Mouse (Mus musculus): ENCODE results near the gene Mgst3. TPM values are rescaled to one million over a fixed set of nuclear protein-coding genes. Genes with fewer than 3 reads are reported as not detected.
A peak's percentile ranks its signal among the peaks of the same experiment; 100 is the strongest.

Gene Mgst3
- polyA plus RNA-seq, 1 experiment from 2014 or later = 104 TPM

DNA sequence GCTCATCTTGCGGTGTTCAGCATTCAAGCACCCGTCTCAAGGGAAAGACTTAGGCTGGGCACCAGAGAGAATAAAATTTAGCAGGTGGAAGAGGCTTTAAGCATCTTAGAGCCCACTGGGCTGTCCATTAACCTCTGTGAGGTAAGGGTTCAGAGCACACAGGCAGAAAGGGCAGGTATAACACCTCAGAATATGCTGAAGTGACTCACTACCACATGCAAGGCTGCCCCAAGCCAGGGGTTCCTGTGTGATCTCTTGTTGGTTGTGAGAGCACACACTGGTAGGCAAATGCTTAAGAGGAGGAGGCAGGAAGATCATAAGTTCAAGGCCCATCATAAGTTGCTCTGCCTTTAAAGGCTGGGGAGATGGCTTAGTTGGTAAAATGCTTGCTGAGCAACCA, 13.4 kb downstream of the Mgst3 start:
- WGBS = 87% methylated on average over 2 of the region's 2 CpGs

DNA sequence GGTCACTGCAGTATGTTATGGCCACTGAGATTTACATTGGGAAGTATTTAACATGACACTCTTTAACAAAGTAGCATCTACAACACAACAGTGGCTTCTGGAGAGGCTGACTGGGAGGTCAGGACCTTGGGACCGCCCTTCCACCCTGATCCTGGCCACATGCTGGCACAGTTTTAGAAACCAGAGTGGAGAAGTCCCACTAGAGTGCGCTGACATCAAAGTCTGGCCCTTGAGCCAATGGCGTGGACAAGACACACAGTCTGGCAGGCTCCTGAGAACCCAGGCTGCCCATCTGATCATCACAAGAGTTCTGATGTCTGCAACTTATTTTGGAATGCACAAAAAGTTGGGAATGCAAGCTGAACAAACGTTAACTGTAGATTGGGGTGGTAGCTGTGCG, 13.9 kb downstream of the Mgst3 start:
- H3K9me3 ChIP-seq (replicated peaks; ENCODE audit: low read length) = no peaks in the 10 kb centered on the region
- ATAC-seq (replicated peaks; ENCODE audit: low FRiP score, low read depth) (no peak), DNase-seq (ENCODE audit: low spot score) (no peak)
- peaks cover 2% of the 10 kb centered on the region for H3K4me1 ChIP-seq (replicated peaks; ENCODE audit: insufficient read depth, low read length)
- no peak for TF ChIP-seq CTCF (IDR thresholded peaks at IDR 0.05; ENCODE audit: low read depth)
- H3K9ac ChIP-seq (ENCODE audit: low read depth, low read length) = no peak overlapping the region
- no peak overlapping the region for H3K4me2 ChIP-seq (ENCODE audit: low read length)
- H3K36me3 ChIP-seq (ENCODE audit: insufficient read depth, low read length) = 0 out of 2 replicates have a peak, but pooled peaks cover 3% of the 10 kb centered on the region
- no peak overlapping the region for H3K27ac ChIP-seq
- 71% methylated on average over 5 of the region's 5 CpGs for WGBS
- no peaks in the 10 kb centered on the region for H3K27me3 ChIP-seq (ENCODE audit: insufficient read depth, low read length)
- no peak overlapping the region for H3K4me3 ChIP-seq (replicated peaks; ENCODE audit: low read depth, low read length)

More for the DNA sequence above, 13.4 kb downstream of the Mgst3 start:
- no peak for TF ChIP-seq CTCF (IDR thresholded peaks at IDR 0.05; ENCODE audit: low read depth)
- H3K36me3 ChIP-seq (ENCODE audit: insufficient read depth, low read length) = 0 out of 2 replicates have a peak, but pooled peaks cover 3% of the 10 kb centered on the region
- H3K4me3 ChIP-seq (replicated peaks; ENCODE audit: low read depth, low read length) = no peak overlapping the region
- H3K4me1 ChIP-seq (replicated peaks; ENCODE audit: insufficient read depth, low read length) = no peaks in the 10 kb centered on the region
- H3K9ac ChIP-seq (ENCODE audit: low read depth, low read length) = no peak overlapping the region
- no peaks in the 10 kb centered on the region for H3K27me3 ChIP-seq (ENCODE audit: insufficient read depth, low read length)
- no peaks in the 10 kb centered on the region for H3K9me3 ChIP-seq (replicated peaks; ENCODE audit: low read length)
- H3K27ac ChIP-seq = no peak overlapping the region
- no peak for DNase-seq (ENCODE audit: low spot score)
- H3K4me2 ChIP-seq (ENCODE audit: low read length) = no peak overlapping the region
- ATAC-seq (replicated peaks; ENCODE audit: low FRiP score, low read depth) = peak; percentile 81; the same call in 1 of the 2 replicates

DNA sequence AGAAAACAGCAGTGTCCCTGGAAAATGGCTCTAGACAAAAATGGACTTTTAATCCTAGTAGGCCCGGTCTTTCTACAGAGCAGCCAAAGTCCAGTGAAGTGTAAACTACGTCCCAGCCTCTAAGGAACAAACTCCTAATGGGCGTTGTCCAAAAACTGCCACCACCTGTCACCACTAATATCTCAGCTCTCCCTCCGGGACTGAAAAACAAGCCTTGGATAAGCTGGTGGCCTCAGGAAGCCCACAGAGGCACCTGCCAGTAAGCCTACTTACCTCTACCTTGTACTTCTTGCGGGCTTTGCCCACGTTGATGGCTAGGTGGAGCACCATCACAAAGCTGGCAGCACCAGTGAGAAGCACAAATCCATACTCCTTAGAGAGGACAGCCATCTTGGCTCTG, 15.6 kb downstream of the Mgst3 start:
- DNase-seq (ENCODE audit: low spot score) = no peak
- Histone ChIP-seq H3K4me3 (replicated peaks; ENCODE audit: low read depth, low read length) (no peak overlapping the region), H3K9ac (ENCODE audit: low read depth, low read length) (no peak overlapping the region), H3K9me3 (replicated peaks; ENCODE audit: low read length) (no peaks in the 10 kb centered on the region), H3K4me2 (ENCODE audit: low read length) (no peak overlapping the region), H3K36me3 (ENCODE audit: insufficient read depth, low read length) (0 out of 2 replicates have a peak, but pooled peaks cover 3% of the 10 kb centered on the region), H3K4me1 (replicated peaks; ENCODE audit: insufficient read depth, low read length) (peaks cover 8% of the 10 kb centered on the region), H3K27me3 (ENCODE audit: insufficient read depth, low read length) (no peaks in the 10 kb centered on the region), H3K27ac (no peak overlapping the region)
- TF ChIP-seq CTCF (IDR thresholded peaks at IDR 0.05; ENCODE audit: low read depth) = no peak
- ATAC-seq (replicated peaks; ENCODE audit: low FRiP score, low read depth) = no peak
- 63% methylated on average over 6 of the region's 6 CpGs for WGBS

DNA sequence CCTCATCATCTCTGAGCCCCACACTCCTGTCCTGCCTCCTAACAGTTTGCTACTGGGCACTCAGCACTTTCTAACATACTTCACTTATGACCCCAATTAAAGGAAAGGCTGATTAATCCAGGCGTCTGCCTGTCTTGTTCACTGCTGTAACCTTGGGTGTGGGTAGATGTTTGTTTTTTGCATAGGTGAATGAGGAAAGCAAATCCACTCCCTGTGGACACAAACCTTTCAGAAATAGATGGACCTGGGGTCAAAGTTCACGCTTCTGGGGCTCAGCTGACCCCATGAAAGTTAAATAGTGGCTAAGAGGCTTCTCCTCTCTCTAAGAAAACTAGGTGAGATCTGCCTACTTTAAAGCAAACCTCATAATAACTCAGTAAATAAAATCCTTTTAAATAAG, 18.7 kb downstream of the Mgst3 start:
- Histone ChIP-seq H3K4me1 (replicated peaks; ENCODE audit: insufficient read depth, low read length) (peaks cover 8% of the 10 kb centered on the region), H3K9ac (ENCODE audit: low read depth, low read length) (no peak overlapping the region), H3K27ac (peak overlapping the region; percentile 8; the same call in 1 of the 2 replicates), H3K9me3 (replicated peaks; ENCODE audit: low read length) (no peaks in the 10 kb centered on the region), H3K4me3 (replicated peaks; ENCODE audit: low read depth, low read length) (no peak overlapping the region), H3K27me3 (ENCODE audit: insufficient read depth, low read length) (no peaks in the 10 kb centered on the region), H3K36me3 (ENCODE audit: insufficient read depth, low read length) (0 out of 2 replicates have a peak, but pooled peaks cover 3% of the 10 kb centered on the region), H3K4me2 (ENCODE audit: low read length) (0 out of 2 replicates have a peak overlapping the region, but pooled peaks have one; percentile 23)
- DNase-seq (ENCODE audit: low spot score) = no peak
- ATAC-seq (replicated peaks; ENCODE audit: low FRiP score, low read depth) = peak; percentile 27
- 52% methylated on average over 2 of the region's 2 CpGs for WGBS
- no peak for TF ChIP-seq CTCF (IDR thresholded peaks at IDR 0.05; ENCODE audit: low read depth)

DNA sequence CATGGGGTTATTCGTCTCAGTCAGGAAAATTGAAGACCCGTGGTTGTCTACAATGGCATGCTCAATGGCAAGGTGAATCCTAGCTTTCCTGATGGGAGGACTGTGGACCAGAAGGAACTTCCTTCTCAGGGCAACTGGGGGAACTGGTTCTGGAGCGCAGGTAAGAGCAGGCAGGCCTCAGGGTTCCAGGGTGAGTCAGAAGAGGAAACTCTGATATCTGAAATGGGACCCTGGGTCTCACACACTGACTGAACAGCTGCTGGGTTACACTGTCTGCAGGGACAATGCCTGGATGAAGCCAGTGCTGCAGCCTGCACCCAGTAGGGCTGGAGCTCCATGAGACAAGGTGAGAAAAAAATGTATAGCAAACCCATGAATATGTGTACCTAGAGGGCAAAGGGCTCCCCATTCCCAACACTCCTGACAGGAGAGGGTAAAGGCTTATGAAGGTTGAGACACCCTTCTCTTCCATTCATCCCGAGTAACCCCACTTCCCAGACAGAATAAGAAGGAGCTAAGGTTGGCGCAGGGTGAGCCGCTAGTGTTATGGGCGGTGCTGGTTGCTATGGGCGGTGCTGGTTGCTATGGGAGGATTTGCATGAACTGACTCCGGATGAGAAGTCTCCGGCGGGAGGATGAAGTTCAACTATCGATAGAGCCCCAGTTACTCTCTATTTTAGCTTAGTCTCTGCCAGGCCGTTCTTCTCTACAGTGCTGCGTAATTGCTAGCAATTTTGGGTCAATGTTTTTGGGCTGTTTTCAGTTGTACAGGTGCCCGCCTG, 19.4 kb downstream of the Mgst3 start:
- Histone ChIP-seq H3K4me3 (replicated peaks; ENCODE audit: low read depth, low read length) (no peak overlapping the region), H3K4me1 (replicated peaks; ENCODE audit: insufficient read depth, low read length) (peaks cover 8% of the 10 kb centered on the region), H3K9ac (ENCODE audit: low read depth, low read length) (no peak overlapping the region), H3K9me3 (replicated peaks; ENCODE audit: low read length) (no peaks in the 10 kb centered on the region), H3K4me2 (ENCODE audit: low read length) (0 out of 2 replicates have a peak overlapping the region, but pooled peaks have one; percentile 23), H3K27ac (0 out of 2 replicates have a peak overlapping the region, but pooled peaks have one; percentile 8), H3K27me3 (ENCODE audit: insufficient read depth, low read length) (no peaks in the 10 kb centered on the region), H3K36me3 (ENCODE audit: insufficient read depth, low read length) (0 out of 2 replicates have a peak, but pooled peaks cover 3% of the 10 kb centered on the region)
- WGBS = 20% methylated on average over 15 of the region's 15 CpGs
- TF ChIP-seq CTCF (IDR thresholded peaks at IDR 0.05; ENCODE audit: low read depth) = no peak
- ATAC-seq (replicated peaks; ENCODE audit: low FRiP score, low read depth) = peak; percentile 74
- peak; percentile 58 for DNase-seq (ENCODE audit: low spot score)

DNA sequence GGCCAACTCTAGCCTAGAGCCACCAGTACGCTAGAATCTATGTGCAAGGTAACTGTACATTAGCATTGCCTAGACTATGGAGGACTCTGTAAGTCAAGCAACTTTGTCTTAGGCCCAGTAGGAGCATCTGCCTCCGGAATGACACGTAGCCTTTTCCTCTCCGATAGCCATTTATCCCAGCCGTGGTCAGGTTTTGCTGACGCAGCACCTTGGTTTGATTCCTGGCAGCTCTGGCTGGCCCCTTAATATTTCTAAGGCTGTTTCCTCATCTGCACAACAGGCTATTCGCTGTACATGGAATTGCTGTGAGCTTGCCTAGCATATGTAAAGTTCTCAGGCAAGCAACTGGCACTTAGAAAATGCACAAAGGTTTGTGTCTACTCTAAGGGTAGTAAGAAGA, 20.9 kb downstream of the Mgst3 start:
- ATAC-seq (replicated peaks; ENCODE audit: low FRiP score, low read depth) (no peak), DNase-seq (ENCODE audit: low spot score) (no peak)
- Histone ChIP-seq H3K4me3 (replicated peaks; ENCODE audit: low read depth, low read length) (no peak overlapping the region), H3K9me3 (replicated peaks; ENCODE audit: low read length) (no peaks in the 10 kb centered on the region), H3K4me2 (ENCODE audit: low read length) (no peak overlapping the region), H3K9ac (ENCODE audit: low read depth, low read length) (no peak overlapping the region), H3K27ac (no peak overlapping the region), H3K4me1 (replicated peaks; ENCODE audit: insufficient read depth, low read length) (peaks cover 8% of the 10 kb centered on the region), H3K36me3 (ENCODE audit: insufficient read depth, low read length) (0 out of 2 replicates have a peak, but pooled peaks cover 3% of the 10 kb centered on the region), H3K27me3 (ENCODE audit: insufficient read depth, low read length) (no peaks in the 10 kb centered on the region)
- TF ChIP-seq CTCF (IDR thresholded peaks at IDR 0.05; ENCODE audit: low read depth) = no peak
- WGBS = 93% methylated on average over 7 of the region's 7 CpGs
